8 mouse cellular contexts compared by ENCODE assay signal in genomic region chr4:133632483-133633327, GRCm38 (mm10). TPM values are rescaled to one million over a fixed set of nuclear protein-coding genes. Genes with fewer than 3 reads are reported as not detected.
A peak's percentile ranks its signal among the peaks of the same experiment; 100 is the strongest.
DNase-seq lines count a peak whose midpoint lies in the region; ATAC-seq and TF ChIP-seq lines count a peak whose summit lies in the region.

No protein-coding gene starts in this region.

- TF ChIP-seq EP300 in ES-Bruce4 (IDR thresholded peaks at IDR 0.05; ENCODE audit: insufficient read depth, low read depth, low read length) = no peak

- TF ChIP-seq POLR2A in ES-Bruce4 (IDR thresholded peaks at IDR 0.05; ENCODE audit: insufficient read depth, low read length) = no peak

- H3K27ac ChIP-seq in layer of hippocampus, adult 2 months = peak overlapping the region; percentile 84
- H3K27ac ChIP-seq in ES-Bruce4 (ENCODE audit: insufficient read depth, low read length) = no peak overlapping the region
- peak overlapping the region; percentile 62 for H3K27ac ChIP-seq in heart, embryonic 16.5 days (ENCODE audit: low read length)
- peak overlapping the region; percentile 67; the same call in 1 of the 2 replicates for H3K27ac ChIP-seq in limb, embryonic 13.5 days
- peak overlapping the region; percentile 87 for H3K27ac ChIP-seq in neural tube, embryonic 13.5 days (replicated peaks)

- ATAC-seq in heart, embryonic 16.5 days (replicated peaks; ENCODE audit: extremely low read depth, insufficient read depth, low FRiP score) = peak; percentile 73
- peak; percentile 49 for ATAC-seq in limb, embryonic 13.5 days (ENCODE audit: low FRiP score, low read depth)
- peak; percentile 74 for ATAC-seq in neural tube, embryonic 13.5 days (ENCODE audit: low read depth)

- H3K9me3 ChIP-seq in ES-Bruce4 (replicated peaks; ENCODE audit: control insufficient read depth, insufficient read depth, low read length, poor library complexity, severe bottlenecking) = no peaks in the 10 kb centered on the region
- H3K9me3 ChIP-seq in heart, embryonic 16.5 days (replicated peaks; ENCODE audit: control insufficient read depth, low read length) = no peaks in the 10 kb centered on the region
- no peaks in the 10 kb centered on the region for H3K9me3 ChIP-seq in limb, embryonic 13.5 days
- H3K9me3 ChIP-seq in neural tube, embryonic 13.5 days = no peaks in the 10 kb centered on the region

- TF ChIP-seq CTCF in layer of hippocampus, adult 2 months (conservative IDR thresholded peaks at IDR 0.05) = no peak; the same call in 1 of the 2 replicates
- no peak for TF ChIP-seq CTCF in ES-Bruce4 (IDR thresholded peaks at IDR 0.05; ENCODE audit: low read depth, low read length)

- H3K36me3 ChIP-seq in ES-Bruce4 (ENCODE audit: control insufficient read depth, insufficient read depth, low read length, poor library complexity, severe bottlenecking) = no peaks in the 10 kb centered on the region
- no peaks in the 10 kb centered on the region for H3K36me3 ChIP-seq in heart, embryonic 16.5 days (ENCODE audit: control insufficient read depth, insufficient read depth)
- H3K36me3 ChIP-seq in limb, embryonic 13.5 days = no peaks in the 10 kb centered on the region; the same call in 1 of the 2 replicates
- H3K36me3 ChIP-seq in neural tube, embryonic 13.5 days = no peaks in the 10 kb centered on the region

- H3K4me2 ChIP-seq in heart, embryonic 16.5 days (ENCODE audit: low read depth, low read length) = peak overlapping the region; percentile 95
- H3K4me2 ChIP-seq in limb, embryonic 13.5 days (replicated peaks) = peak overlapping the region; percentile 90
- H3K4me2 ChIP-seq in neural tube, embryonic 13.5 days = peak overlapping the region; percentile 95

- WGBS in heart, embryonic 16.5 days = 3% methylated on average over 59 of the region's 69 CpGs
- WGBS in limb, embryonic 13.5 days = 1% methylated on average over 56 of the region's 69 CpGs
- WGBS in neural tube, embryonic 13.5 days = 1% methylated on average over 49 of the region's 69 CpGs

- peaks cover 8% of the 10 kb centered on the region for H3K4me1 ChIP-seq in ES-Bruce4 (ENCODE audit: control insufficient read depth, insufficient read depth, low read length)
- H3K4me1 ChIP-seq in heart, embryonic 16.5 days (ENCODE audit: control insufficient read depth, insufficient read depth, low read length) = peaks cover 24% of the 10 kb centered on the region
- peaks cover 27% of the 10 kb centered on the region for H3K4me1 ChIP-seq in limb, embryonic 13.5 days
- peaks cover 42% of the 10 kb centered on the region for H3K4me1 ChIP-seq in neural tube, embryonic 13.5 days (replicated peaks)

- H3K4me3 ChIP-seq in layer of hippocampus, adult 2 months = peak overlapping the region; percentile 72
- H3K4me3 ChIP-seq in ES-Bruce4 (ENCODE audit: low read depth, low read length) = peak overlapping the region; percentile 78
- peak overlapping the region; percentile 83 for H3K4me3 ChIP-seq in heart, embryonic 16.5 days (ENCODE audit: low read length)
- H3K4me3 ChIP-seq in limb, embryonic 13.5 days = peak overlapping the region; percentile 83
- peak overlapping the region; percentile 81 for H3K4me3 ChIP-seq in neural tube, embryonic 13.5 days

- DNase-seq in layer of hippocampus, adult 2 months (ENCODE audit: low spot score in 2 of 2) = no peak
- DNase-seq in layer of hippocampus, adult 8-10 months (ENCODE audit: low spot score in 2 of 2) = no peak
- DNase-seq in cerebellum, adult 9-10 months = peak; percentile 41
- DNase-seq in testis, postnatal 14 days (ENCODE audit: low spot score) = no peak

- H3K9ac ChIP-seq in ES-Bruce4 (ENCODE audit: low read depth, poor library complexity, severe bottlenecking) = peak overlapping the region; percentile 98
- peak overlapping the region; percentile 89 for H3K9ac ChIP-seq in heart, embryonic 16.5 days (ENCODE audit: low read length)
- H3K9ac ChIP-seq in limb, embryonic 13.5 days = peak overlapping the region; percentile 93
- H3K9ac ChIP-seq in neural tube, embryonic 13.5 days = peak overlapping the region; percentile 96

- no peaks in the 10 kb centered on the region for H3K27me3 ChIP-seq in ES-Bruce4 (ENCODE audit: control insufficient read depth, insufficient read depth, low read length, poor library complexity, severe bottlenecking)
- no peaks in the 10 kb centered on the region for H3K27me3 ChIP-seq in heart, embryonic 16.5 days (ENCODE audit: control insufficient read depth, insufficient read depth, low read length)
- no peaks in the 10 kb centered on the region for H3K27me3 ChIP-seq in limb, embryonic 13.5 days
- H3K27me3 ChIP-seq in neural tube, embryonic 13.5 days = no peaks in the 10 kb centered on the region

RNA-seq across cellular contexts. Expression of gene Zdhhc18, which starts 17.2 kb away (rescaled TPM):
- 10 to 100 TPM; 37.1 to 38.0 TPM for total RNA-seq in layer of hippocampus, adult 2 months (2021)
- 10 to 100 TPM; 30.7 to 44.0 (median 42.9) TPM for total RNA-seq in layer of hippocampus, adult 8-10 months (2022)
- polyA plus RNA-seq in ES-Bruce4 (2011; ENCODE audit: insufficient read depth, insufficient read length, low read depth, missing spikeins) = 34.4 and 43.8 TPM in 2 replicates
- polyA plus RNA-seq in heart, embryonic 16.5 days (2015; fragmentation: Nextera tagmentation; extraction: Ambion mirVana) = 1.8 and 2.2 TPM in 2 replicates
- polyA plus RNA-seq in limb, embryonic 13.5 days (2015; fragmentation: Nextera tagmentation; extraction: Ambion mirVana) = 3.1 and 5.9 TPM in 2 replicates
- 2.8 and 4.3 TPM in 2 replicates for polyA plus RNA-seq in neural tube, embryonic 13.5 days (2015; fragmentation: Nextera tagmentation; extraction: Ambion mirVana)

RNA-seq across cellular contexts. Expression of gene Sfn, which starts 30.7 kb away (rescaled TPM):
- 1 to 10 TPM; 1.6 to 1.8 TPM for total RNA-seq in layer of hippocampus, adult 2 months (2021)
- 1 to 10 TPM; 1.4 to 3.1 (median 2.1) TPM for total RNA-seq in layer of hippocampus, adult 8-10 months (2022)
- polyA plus RNA-seq in ES-Bruce4 (2011; ENCODE audit: insufficient read depth, insufficient read length, low read depth, missing spikeins) = 250 and 292 TPM in 2 replicates
- 11.2 and 20.6 TPM in 2 replicates for polyA plus RNA-seq in heart, embryonic 16.5 days (2015; fragmentation: Nextera tagmentation; extraction: Ambion mirVana)
- 68.0 and 81.3 TPM in 2 replicates for polyA plus RNA-seq in limb, embryonic 13.5 days (2015; fragmentation: Nextera tagmentation; extraction: Ambion mirVana)
- 1.0 and 3.3 TPM in 2 replicates for polyA plus RNA-seq in neural tube, embryonic 13.5 days (2015; fragmentation: Nextera tagmentation; extraction: Ambion mirVana)

RNA-seq across cellular contexts. Expression of gene Pigv, which starts 39.7 kb away (rescaled TPM):
- total RNA-seq in layer of hippocampus, adult 2 months (2021) = 1 to 10 TPM; 9.1 to 9.7 TPM
- 10 to 100 TPM in 2 of 4 experiments, 1 to 10 TPM in 2; 9.4 to 13.0 (median 11.3) TPM for total RNA-seq in layer of hippocampus, adult 8-10 months (2022)
- polyA plus RNA-seq in ES-Bruce4 (2011; ENCODE audit: insufficient read depth, insufficient read length, low read depth, missing spikeins) = 12.8 and 15.2 TPM in 2 replicates
- polyA plus RNA-seq in heart, embryonic 16.5 days (2015; fragmentation: Nextera tagmentation; extraction: Ambion mirVana) = 13.9 and 16.7 TPM in 2 replicates
- polyA plus RNA-seq in limb, embryonic 13.5 days (2015; fragmentation: Nextera tagmentation; extraction: Ambion mirVana) = 14.7 and 17.1 TPM in 2 replicates
- 12.3 and 14.2 TPM in 2 replicates for polyA plus RNA-seq in neural tube, embryonic 13.5 days (2015; fragmentation: Nextera tagmentation; extraction: Ambion mirVana)

RNA-seq across cellular contexts. Expression of gene Gpn2, which starts 48.5 kb away (rescaled TPM):
- total RNA-seq in layer of hippocampus, adult 2 months (2021) = 10 to 100 TPM; 10.7 to 11.6 TPM
- 10 to 100 TPM in 2 of 4 experiments, 1 to 10 TPM in 2; 9.3 to 11.8 (median 10.3) TPM for total RNA-seq in layer of hippocampus, adult 8-10 months (2022)
- polyA plus RNA-seq in ES-Bruce4 (2011; ENCODE audit: insufficient read depth, insufficient read length, low read depth, missing spikeins) = 22.2 and 24.3 TPM in 2 replicates
- polyA plus RNA-seq in heart, embryonic 16.5 days (2015; fragmentation: Nextera tagmentation; extraction: Ambion mirVana) = 12.0 and 12.7 TPM in 2 replicates
- polyA plus RNA-seq in limb, embryonic 13.5 days (2015; fragmentation: Nextera tagmentation; extraction: Ambion mirVana) = 18.0 and 19.6 TPM in 2 replicates
- 17.7 TPM in 2 replicates for polyA plus RNA-seq in neural tube, embryonic 13.5 days (2015; fragmentation: Nextera tagmentation; extraction: Ambion mirVana)

RNA-seq across cellular contexts. Expression of gene Gpatch3, which starts 58.2 kb away (rescaled TPM):
- 10 to 100 TPM in 1 of 2 experiments, 1 to 10 TPM in 1; 6.5 to 10.3 TPM for total RNA-seq in layer of hippocampus, adult 2 months (2021)
- 1 to 10 TPM; 7.5 to 9.8 (median 8.8) TPM for total RNA-seq in layer of hippocampus, adult 8-10 months (2022)
- polyA plus RNA-seq in ES-Bruce4 (2011; ENCODE audit: insufficient read depth, insufficient read length, low read depth, missing spikeins) = 3.9 and 7.9 TPM in 2 replicates
- 4.6 and 4.7 TPM in 2 replicates for polyA plus RNA-seq in heart, embryonic 16.5 days (2015; fragmentation: Nextera tagmentation; extraction: Ambion mirVana)
- polyA plus RNA-seq in limb, embryonic 13.5 days (2015; fragmentation: Nextera tagmentation; extraction: Ambion mirVana) = 7.5 and 9.5 TPM in 2 replicates
- 7.0 and 7.8 TPM in 2 replicates for polyA plus RNA-seq in neural tube, embryonic 13.5 days (2015; fragmentation: Nextera tagmentation; extraction: Ambion mirVana)
